Mouse (Mus musculus) heart, adult 9 months (tissue): ENCODE measurements around the gene Zic4.

Source experiments
- DNase-seq, 2 experiments: peaks; one replicate each; pipeline ENCODE4 v3.0.0; 2022; ENCODE audit warnings: low spot score in 2 of 2

Zic4 gene

GRCm38 (mm10) chr9:91379781-91380457 lies 17.7 kb downstream of the Zic4 start:
- DNase-seq, result no peak

- DNase-seq, result no peak
Observed at GRCm38 (mm10) chr9:91380458-91380914, 18.3 kb downstream of the Zic4 start.

GRCm38 (mm10) chr9:91381284-91382110 lies 19.3 kb downstream of the Zic4 start:
- no peak for DNase-seq

GRCm38 (mm10) chr9:91382111-91382379 lies 19.8 kb downstream of the Zic4 start:
- DNase-seq, result no peak

GRCm38 (mm10) chr9:91382471-91383255 lies 20.4 kb downstream of the Zic4 start:
- no peak for DNase-seq

GRCm38 (mm10) chr9:91383441-91384135 lies 21.4 kb downstream of the Zic4 start:
- no peak for DNase-seq

- no peak for DNase-seq
Observed at GRCm38 (mm10) chr9:91384136-91384500, 21.9 kb downstream of the Zic4 start.

- DNase-seq, result no peak
Observed at GRCm38 (mm10) chr9:91384693-91385560, 22.7 kb downstream of the Zic4 start.

GRCm38 (mm10) chr9:91385561-91386430 lies 23.6 kb downstream of the Zic4 start:
- DNase-seq, result no peak

GRCm38 (mm10) chr9:91386502-91386890 lies 24.3 kb downstream of the Zic4 start:
- DNase-seq, result no peak

- DNase-seq, result no peak
Observed at GRCm38 (mm10) chr9:91386891-91387739, 24.9 kb downstream of the Zic4 start.

- DNase-seq, result no peak
Observed at GRCm38 (mm10) chr9:91387740-91388080, 25.5 kb downstream of the Zic4 start.

GRCm38 (mm10) chr9:91388173-91388572 lies 26.0 kb downstream of the Zic4 start:
- DNase-seq, result no peak

- no peak for DNase-seq
Observed at GRCm38 (mm10) chr9:91393376-91394068, 31.3 kb downstream of the Zic4 start.

- DNase-seq, result no peak
Observed at GRCm38 (mm10) chr9:91394211-91394646, 32.0 kb downstream of the Zic4 start.

GRCm38 (mm10) chr9:91395066-91395772 lies 33.0 kb downstream of the Zic4 start:
- DNase-seq, result no peak

GRCm38 (mm10) chr9:91399976-91400375 lies 37.8 kb downstream of the Zic4 start:
- no peak for DNase-seq
